Mouse (Mus musculus) testis, postnatal 14 days (tissue): ENCODE data around the gene Rab8a.

Source experiments
- DNase-seq: peaks from one replicate; pipeline ENCODE4 v3.0.0; 2021; ENCODE audit warnings: low spot score

The Rab8a gene

GRCm38 (mm10) chr8:72212751-72213150, 51.8 kb downstream of the Rab8a start, which contains the start of gene Cib3:
Gene Cib3 (minus strand): TSS chr8:72212837.
- DNase-seq, result no peak

DNA sequence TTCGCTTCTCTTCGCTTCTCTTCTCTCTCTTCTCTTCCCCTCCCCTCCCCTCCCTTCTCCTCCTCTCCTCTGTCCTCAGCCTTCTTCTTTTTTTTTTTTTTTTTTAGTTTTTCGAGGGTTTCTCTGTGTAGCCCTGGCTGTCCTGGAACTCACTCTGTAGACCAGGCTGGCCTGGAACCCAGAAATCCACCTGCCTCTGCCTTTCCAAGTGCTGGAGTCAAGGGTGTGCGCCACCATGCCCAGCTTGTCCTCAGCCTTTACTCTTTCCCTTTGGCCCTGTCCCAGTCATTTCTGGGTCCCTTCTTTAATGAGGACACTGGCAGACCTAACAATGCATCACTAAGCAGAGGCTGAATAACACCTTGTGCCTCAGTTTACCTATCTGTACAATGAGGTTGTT, 52.5 kb downstream of the Rab8a start, which contains the start of gene Gm11034:
Gene Gm11034 (minus strand): TSS at position 101 of the 400 bp plus-strand sequence.
- no peak for DNase-seq

GRCm38 (mm10) chr8:72215060-72215459, 54.1 kb downstream of the Rab8a start:
- DNase-seq, result no peak

GRCm38 (mm10) chr8:72215871-72216270, 54.9 kb downstream of the Rab8a start:
- no peak for DNase-seq

DNA sequence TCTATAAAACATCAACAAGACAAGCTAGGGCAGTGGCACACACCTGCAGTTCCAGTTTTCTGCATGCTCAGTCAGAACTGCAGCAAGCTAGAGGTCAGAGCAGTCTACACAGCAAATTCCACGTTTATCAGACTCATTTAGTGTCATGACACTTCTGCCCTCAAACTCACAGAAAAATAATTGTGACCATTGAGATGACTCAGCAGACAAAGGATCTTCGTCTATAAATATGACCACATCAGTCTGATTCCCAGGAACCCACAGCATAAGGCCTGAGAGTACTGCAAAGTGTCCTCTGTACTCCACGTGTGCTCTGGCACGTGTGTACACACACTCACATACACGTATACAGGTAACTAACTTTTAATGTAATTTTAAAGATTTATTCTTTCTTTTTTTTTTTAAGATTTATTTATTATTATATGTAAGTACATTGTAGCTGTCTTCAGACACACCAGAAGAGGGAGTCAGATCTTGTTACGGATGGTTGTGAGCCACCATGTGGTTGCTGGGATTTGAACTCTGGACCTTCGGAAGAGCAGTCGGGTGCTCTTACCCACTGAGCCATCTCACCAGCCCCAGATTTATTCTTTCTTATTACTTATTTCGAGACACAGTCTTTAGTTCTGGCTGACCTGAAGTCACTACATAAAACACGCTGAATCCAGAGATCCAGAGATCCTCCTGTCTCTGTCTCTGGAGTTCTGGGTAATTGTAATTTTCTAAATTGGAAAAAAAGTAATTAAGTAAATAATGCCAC, 58.0 kb downstream of the Rab8a start:
- DNase-seq, result no peak

- peak; percentile 91 for DNase-seq
These were observed 58.8 kb downstream of the Rab8a start, which contains the start of gene Fam32a for GRCm38 (mm10) chr8:72219541-72220363. Gene Fam32a (plus strand): TSS chr8:72219730.

DNA sequence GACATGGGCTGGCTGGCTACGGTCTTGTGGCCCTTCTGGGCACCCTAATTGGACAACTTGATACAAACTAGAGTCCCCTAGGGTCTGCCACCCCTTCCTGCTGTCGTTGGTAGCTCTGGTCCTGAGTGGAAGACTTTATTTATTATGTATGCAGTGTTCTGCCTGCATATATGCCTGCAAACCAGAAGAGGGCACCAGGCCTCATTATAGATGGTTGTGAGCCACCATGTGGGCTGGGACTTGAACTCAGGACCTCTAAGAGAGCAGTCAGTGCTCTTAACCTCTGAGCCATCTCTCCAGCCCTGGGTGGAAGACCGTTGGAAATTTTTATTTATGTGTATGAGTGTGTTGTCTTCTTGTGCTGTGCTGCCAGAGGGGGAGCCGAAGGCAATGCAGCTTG, 59.8 kb downstream of the Rab8a start:
- no peak for DNase-seq

DNA sequence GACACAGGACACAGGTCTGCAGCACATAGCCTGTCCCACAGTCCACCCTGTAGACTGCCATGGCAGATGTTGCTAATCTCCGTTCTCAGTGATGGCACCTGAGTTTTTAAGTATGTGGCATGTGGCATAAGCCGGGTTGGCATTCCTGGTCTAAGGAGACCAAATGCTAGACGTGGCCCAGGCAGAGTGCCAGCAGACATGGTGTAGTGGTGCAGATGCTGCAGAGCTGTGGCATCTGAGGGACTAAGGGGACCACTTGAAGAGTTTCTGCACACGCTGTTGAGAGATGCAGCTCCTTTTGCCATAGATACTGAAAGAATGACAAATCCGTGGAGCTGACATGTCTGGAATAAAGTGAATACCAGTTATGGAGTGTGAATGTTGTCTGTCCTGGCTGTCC, 61.7 kb downstream of the Rab8a start:
- no peak for DNase-seq
